Mouse (Mus musculus): Measurements from ENCODE around the gene Kndc1. TPM values are rescaled to one million over a fixed set of nuclear protein-coding genes. Genes with fewer than 3 reads are reported as not detected.
A peak's percentile ranks its signal among the peaks of the same experiment; 100 is the strongest.

Gene Kndc1
- 0.02 TPM in 1 of 2 replicates, not detected in the other for polyA plus RNA-seq (2015; fragmentation: Nextera tagmentation; extraction: Ambion mirVana)

GRCm38 (mm10) chr7:139894655-139895557 is at the start of gene Kndc1:
Gene Kndc1, plus strand, starts transcription at chr7:139894696.
- ATAC-seq (ENCODE audit: low read depth), result no peak
- Histone ChIP-seq H3K4me1 (replicated peaks) (no peaks in the 10 kb centered on the region), H3K27me3 (peaks cover 36% of the 10 kb centered on the region), H3K9ac (no peak within 1 kb of the TSS), H3K4me3 (replicated peaks) (peak within 1 kb of the TSS; percentile 18), H3K9me3 (replicated peaks) (no peaks in the 10 kb centered on the region), H3K27ac (no peak within 1 kb of the TSS), H3K4me2 (peak within 1 kb of the TSS; percentile 45), H3K36me3 (no peaks in the 10 kb centered on the region)
- DNase-seq, result no peak
- 2% methylated on average over 50 of the region's 50 CpGs for WGBS (ENCODE audit: insufficient replicate concordance)

GRCm38 (mm10) chr7:139845101-139845500 is 49.4 kb upstream of the Kndc1 start:
- DNase-seq (no peak), ATAC-seq (ENCODE audit: low read depth) (no peak)
- Histone ChIP-seq H3K4me3 (replicated peaks) (no peak overlapping the region), H3K27me3 (no peaks in the 10 kb centered on the region), H3K27ac (no peak overlapping the region), H3K36me3 (no peaks in the 10 kb centered on the region), H3K4me2 (no peak overlapping the region), H3K9me3 (replicated peaks) (no peaks in the 10 kb centered on the region), H3K9ac (no peak overlapping the region), H3K4me1 (replicated peaks) (no peaks in the 10 kb centered on the region)
- WGBS (ENCODE audit: insufficient replicate concordance), result 65% methylated on average over 2 of the region's 2 CpGs

- Histone ChIP-seq H3K4me3 (replicated peaks) (no peak overlapping the region), H3K36me3 (no peaks in the 10 kb centered on the region), H3K27me3 (no peaks in the 10 kb centered on the region), H3K4me2 (no peak overlapping the region), H3K27ac (no peak overlapping the region), H3K9ac (no peak overlapping the region), H3K4me1 (replicated peaks) (no peaks in the 10 kb centered on the region), H3K9me3 (replicated peaks) (no peaks in the 10 kb centered on the region)
- DNase-seq (no peak), ATAC-seq (ENCODE audit: low read depth) (no peak)
- 46% methylated on average over 6 of the region's 6 CpGs for WGBS (ENCODE audit: insufficient replicate concordance)
Observed at GRCm38 (mm10) chr7:139850152-139850551, 44.3 kb upstream of the Kndc1 start.

- DNase-seq (no peak), ATAC-seq (ENCODE audit: low read depth) (no peak)
- Histone ChIP-seq H3K4me2 (no peak overlapping the region), H3K9me3 (replicated peaks) (no peaks in the 10 kb centered on the region), H3K27ac (no peak overlapping the region), H3K4me1 (replicated peaks) (no peaks in the 10 kb centered on the region), H3K4me3 (replicated peaks) (no peak overlapping the region), H3K9ac (no peak overlapping the region), H3K27me3 (no peaks in the 10 kb centered on the region), H3K36me3 (no peaks in the 10 kb centered on the region)
- 49% methylated on average over 5 of the region's 5 CpGs for WGBS (ENCODE audit: insufficient replicate concordance)
Observed at GRCm38 (mm10) chr7:139850677-139851076, 43.8 kb upstream of the Kndc1 start.

- Histone ChIP-seq H3K36me3 (no peaks in the 10 kb centered on the region), H3K9me3 (replicated peaks) (no peaks in the 10 kb centered on the region), H3K27ac (no peak overlapping the region), H3K9ac (no peak overlapping the region), H3K4me2 (no peak overlapping the region), H3K4me3 (replicated peaks) (no peak overlapping the region), H3K27me3 (no peaks in the 10 kb centered on the region), H3K4me1 (replicated peaks) (no peaks in the 10 kb centered on the region)
- ATAC-seq (ENCODE audit: low read depth) (no peak), DNase-seq (no peak)
- 70% methylated on average over 6 of the region's 6 CpGs for WGBS (ENCODE audit: insufficient replicate concordance)
Observed at GRCm38 (mm10) chr7:139851098-139851497, 43.4 kb upstream of the Kndc1 start.

- Histone ChIP-seq H3K36me3 (no peaks in the 10 kb centered on the region), H3K9ac (no peak overlapping the region), H3K4me3 (replicated peaks) (no peak overlapping the region), H3K4me2 (no peak overlapping the region), H3K4me1 (replicated peaks) (no peaks in the 10 kb centered on the region), H3K9me3 (replicated peaks) (no peaks in the 10 kb centered on the region), H3K27me3 (no peaks in the 10 kb centered on the region), H3K27ac (no peak overlapping the region)
- ATAC-seq (ENCODE audit: low read depth) (no peak), DNase-seq (no peak)
- 79% methylated on average over 11 of the region's 11 CpGs for WGBS (ENCODE audit: insufficient replicate concordance)
Observed at GRCm38 (mm10) chr7:139855261-139855660, 39.2 kb upstream of the Kndc1 start.

GRCm38 (mm10) chr7:139861411-139861810 is 33.1 kb upstream of the Kndc1 start:
- Histone ChIP-seq H3K27me3 (no peaks in the 10 kb centered on the region), H3K9ac (no peak overlapping the region), H3K9me3 (replicated peaks) (no peaks in the 10 kb centered on the region), H3K4me3 (replicated peaks) (no peak overlapping the region), H3K27ac (no peak overlapping the region), H3K36me3 (no peaks in the 10 kb centered on the region), H3K4me2 (no peak overlapping the region), H3K4me1 (replicated peaks) (no peaks in the 10 kb centered on the region)
- WGBS (ENCODE audit: insufficient replicate concordance), result 17% methylated on average over 3 of the region's 3 CpGs
- ATAC-seq (ENCODE audit: low read depth), result no peak
- no peak for DNase-seq

- WGBS (ENCODE audit: insufficient replicate concordance), result 66% methylated on average over 2 of the region's 2 CpGs
- no peaks in the 10 kb centered on the region for H3K36me3 ChIP-seq
- no peak overlapping the region for H3K27ac ChIP-seq
- no peak overlapping the region for H3K9ac ChIP-seq
- H3K4me3 ChIP-seq (replicated peaks), result no peak overlapping the region
- no peaks in the 10 kb centered on the region for H3K27me3 ChIP-seq
- no peak overlapping the region for H3K4me2 ChIP-seq
- no peak for ATAC-seq (ENCODE audit: low read depth)
- H3K4me1 ChIP-seq (replicated peaks), result no peaks in the 10 kb centered on the region
- no peak for DNase-seq
- no peaks in the 10 kb centered on the region for H3K9me3 ChIP-seq (replicated peaks)
Observed at GRCm38 (mm10) chr7:139863076-139863475, 31.4 kb upstream of the Kndc1 start.

GRCm38 (mm10) chr7:139864253-139864652 is 30.2 kb upstream of the Kndc1 start:
- DNase-seq (no peak), ATAC-seq (ENCODE audit: low read depth) (no peak)
- H3K4me1 ChIP-seq (replicated peaks), result no peaks in the 10 kb centered on the region
- no peak overlapping the region for H3K27ac ChIP-seq
- no peak overlapping the region for H3K4me2 ChIP-seq
- H3K9ac ChIP-seq, result no peak overlapping the region
- no peak overlapping the region for H3K4me3 ChIP-seq (replicated peaks)
- WGBS (ENCODE audit: insufficient replicate concordance), result 31% methylated on average over 2 of the region's 2 CpGs
- H3K27me3 ChIP-seq, result no peaks in the 10 kb centered on the region
- H3K36me3 ChIP-seq, result no peaks in the 10 kb centered on the region
- H3K9me3 ChIP-seq (replicated peaks), result no peaks in the 10 kb centered on the region

GRCm38 (mm10) chr7:139864871-139865270 is 29.6 kb upstream of the Kndc1 start:
- DNase-seq (no peak), ATAC-seq (ENCODE audit: low read depth) (no peak)
- 31% methylated on average over 1 of the region's 1 CpGs for WGBS (ENCODE audit: insufficient replicate concordance)
- Histone ChIP-seq H3K4me1 (replicated peaks) (no peaks in the 10 kb centered on the region), H3K4me3 (replicated peaks) (no peak overlapping the region), H3K36me3 (no peaks in the 10 kb centered on the region), H3K4me2 (no peak overlapping the region), H3K9ac (no peak overlapping the region), H3K27me3 (no peaks in the 10 kb centered on the region), H3K9me3 (replicated peaks) (no peaks in the 10 kb centered on the region), H3K27ac (no peak overlapping the region)

GRCm38 (mm10) chr7:139871014-139871413 is 23.5 kb upstream of the Kndc1 start:
- H3K27ac ChIP-seq, result no peak overlapping the region
- no peaks in the 10 kb centered on the region for H3K4me1 ChIP-seq (replicated peaks)
- WGBS (ENCODE audit: insufficient replicate concordance), result 78% methylated on average over 5 of the region's 5 CpGs
- H3K4me2 ChIP-seq, result no peak overlapping the region
- H3K9me3 ChIP-seq (replicated peaks), result no peaks in the 10 kb centered on the region
- no peaks in the 10 kb centered on the region for H3K36me3 ChIP-seq
- no peak for ATAC-seq (ENCODE audit: low read depth)
- H3K27me3 ChIP-seq, result no peaks in the 10 kb centered on the region
- H3K9ac ChIP-seq, result no peak overlapping the region
- DNase-seq, result no peak
- no peak overlapping the region for H3K4me3 ChIP-seq (replicated peaks)

All from liver, embryonic 13.5 days (tissue).